Mouse (Mus musculus) embryonic facial prominence, embryonic 13.5 days (tissue): ENCODE data around the gene C87499. TPM values are rescaled to one million over a fixed set of nuclear protein-coding genes. Genes with fewer than 3 reads are reported as not detected.

Experiments
- ATAC-seq: fragments of 200-750 bp; cut with Nextera tagmentation; 2 replicates; pipeline ENCODE4 v1.8.0; 2017; ENCODE audit warnings: low read depth; ENCODE audit not compliant: insufficient number of reproducible peaks, insufficient read depth, low FRiP score, low TSS enrichment
- H3K27ac ChIP-seq: fragments of 300-500 bp; sonication (generic); 2 replicates; pipeline ENCODE4 v1.5.1; 2015; ENCODE audit warnings: moderate library complexity, mild to moderate bottlenecking, inconsistent platforms
- H3K27me3 ChIP-seq: fragments of 300-500 bp; sonication (generic); 2 replicates; pipeline ENCODE4 v1.6.1; 2015; ENCODE audit warnings: mild to moderate bottlenecking, inconsistent platforms
- H3K36me3 ChIP-seq: fragments of 300-500 bp; sonication (generic); 2 replicates; pipeline ENCODE4 v1.6.1; 2015; ENCODE audit warnings: mild to moderate bottlenecking, inconsistent platforms
- H3K4me1 ChIP-seq: fragments of 300-500 bp; sonication (generic); 2 replicates; pipeline ENCODE4 v1.6.1; 2015; ENCODE audit warnings: inconsistent platforms
- H3K4me2 ChIP-seq: fragments of 300-500 bp; sonication (generic); 2 replicates; pipeline ENCODE4 v1.6.1; 2015; ENCODE audit warnings: moderate library complexity, mild to moderate bottlenecking, inconsistent platforms
- H3K4me3 ChIP-seq: fragments of 300-500 bp; sonication (generic); 2 replicates; pipeline ENCODE4 v1.5.1; 2015; ENCODE audit warnings: mild to moderate bottlenecking, inconsistent platforms
- H3K9ac ChIP-seq: fragments of 300-500 bp; sonication (generic); 2 replicates; pipeline ENCODE4 v1.6.1; 2015; ENCODE audit warnings: mild to moderate bottlenecking, inconsistent platforms
- H3K9me3 ChIP-seq: fragments of 300-500 bp; sonication (generic); 2 replicates; pipeline ENCODE4 v1.6.1; 2016; ENCODE audit warnings: inconsistent platforms
- WGBS: fragments of 180-500 bp; shearing (Covaris S2); methylation state at CpG from one replicate; pipeline ENCODE4 v1.1.7; 2015; ENCODE audit warnings: mixed read lengths; 5-methylcytosine and 5-hydroxymethylcytosine counted together
- polyA plus RNA-seq: library from polyadenylated mRNA; unstranded; fragments of >200 nt; fragmentation: Nextera tagmentation; extraction: Ambion mirVana; gene quantifications from 2 replicates; pipeline ENCODE4 v1.2.1, GENCODE M21; 2015

C87499 gene
- polyA plus RNA-seq: not detected in 2 replicates

DNA sequence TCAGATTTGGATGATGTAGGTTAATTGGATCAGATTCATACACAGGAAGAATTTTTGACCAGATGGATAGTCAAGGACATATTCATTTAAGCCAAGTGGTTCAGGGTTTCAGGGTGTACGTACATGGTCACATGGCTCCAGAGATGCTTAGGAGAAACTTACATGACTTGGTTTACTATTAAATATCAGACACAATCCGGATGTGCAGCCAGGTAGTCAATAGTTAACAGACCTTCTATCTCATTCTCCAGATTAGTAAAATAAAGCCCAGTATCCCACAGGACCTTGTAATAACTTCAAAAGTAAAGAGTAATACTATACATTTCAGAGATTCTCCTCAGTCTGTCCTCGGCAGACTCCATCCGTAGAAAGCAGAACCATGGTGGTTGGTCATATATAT lies at the start of gene C87499:
TSS of gene C87499 (minus strand) at position 101 of the 400 bp plus-strand sequence.
- WGBS: 90% methylated on average over 4 of the region's 4 CpGs
- ATAC-seq: no peak
- H3K4me1 ChIP-seq: no peaks in the 10 kb centered on the region
- H3K9ac ChIP-seq: no peak within 1 kb of the TSS
- H3K4me2 ChIP-seq: no peak within 1 kb of the TSS
- no peak within 1 kb of the TSS for H3K27ac ChIP-seq
- H3K27me3 ChIP-seq: no peaks in the 10 kb centered on the region
- no peaks in the 10 kb centered on the region for H3K9me3 ChIP-seq
- H3K4me3 ChIP-seq: no peak within 1 kb of the TSS
- H3K36me3 ChIP-seq: no peaks in the 10 kb centered on the region

DNA sequence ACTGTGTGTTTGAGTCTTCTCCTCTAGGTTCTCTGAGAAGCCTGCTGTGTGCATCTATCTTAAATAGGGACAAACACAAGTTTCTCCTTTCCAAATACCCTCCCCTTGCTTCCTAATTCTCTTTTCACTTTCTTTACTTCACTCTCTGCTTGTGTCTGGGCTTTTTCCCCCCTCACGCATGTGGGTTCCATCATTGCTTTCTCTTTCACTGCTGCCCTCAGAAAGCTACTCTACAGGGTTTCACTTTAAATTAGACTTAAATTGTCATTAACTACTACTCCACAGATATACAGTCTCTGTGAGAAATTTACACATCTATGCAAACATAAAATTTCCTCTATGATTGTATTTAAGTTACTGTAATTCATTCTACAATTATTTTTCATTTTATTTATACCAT lies 49.6 kb upstream of the C87499 start, which contains the start of gene Ifna2:
TSS of gene Ifna2 (minus strand) at position 101 of the 400 bp plus-strand sequence.
- H3K4me3 ChIP-seq: no peak within 1 kb of the TSS
- no peak within 1 kb of the TSS for H3K4me2 ChIP-seq
- H3K27ac ChIP-seq: no peak within 1 kb of the TSS
- no peaks in the 10 kb centered on the region for H3K4me1 ChIP-seq
- H3K9me3 ChIP-seq: no peaks in the 10 kb centered on the region
- H3K27me3 ChIP-seq: no peaks in the 10 kb centered on the region
- no peaks in the 10 kb centered on the region for H3K36me3 ChIP-seq
- no peak within 1 kb of the TSS for H3K9ac ChIP-seq
- 86% methylated on average over 1 of the region's 1 CpGs for WGBS
- no peak for ATAC-seq

DNA sequence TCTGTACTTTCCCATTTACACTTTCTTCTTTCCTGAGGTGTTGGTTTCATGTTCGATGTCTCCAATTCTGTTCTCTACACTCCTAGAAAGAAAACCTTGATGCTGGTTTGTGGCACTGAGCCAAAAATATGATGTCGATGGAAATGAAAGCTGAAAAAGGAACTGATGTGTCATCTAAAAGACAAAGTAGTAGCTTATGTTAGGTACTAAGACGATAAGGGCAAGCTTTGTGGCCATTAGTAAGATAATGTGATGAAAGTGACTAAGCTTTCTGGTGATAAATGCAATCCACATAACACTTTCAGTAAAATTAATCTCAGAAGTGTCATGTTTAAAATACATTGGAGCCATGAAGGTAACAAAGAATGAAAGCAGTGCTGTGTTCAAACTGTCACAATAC lies 47.1 kb upstream of the C87499 start:
- no peaks in the 10 kb centered on the region for H3K27me3 ChIP-seq
- 71% methylated on average over 3 of the region's 3 CpGs for WGBS
- no peak overlapping the region for H3K27ac ChIP-seq
- no peaks in the 10 kb centered on the region for H3K4me1 ChIP-seq
- no peak overlapping the region for H3K4me3 ChIP-seq
- H3K4me2 ChIP-seq: no peak overlapping the region
- no peak overlapping the region for H3K9ac ChIP-seq
- no peaks in the 10 kb centered on the region for H3K36me3 ChIP-seq
- ATAC-seq: no peak
- H3K9me3 ChIP-seq: no peaks in the 10 kb centered on the region

DNA sequence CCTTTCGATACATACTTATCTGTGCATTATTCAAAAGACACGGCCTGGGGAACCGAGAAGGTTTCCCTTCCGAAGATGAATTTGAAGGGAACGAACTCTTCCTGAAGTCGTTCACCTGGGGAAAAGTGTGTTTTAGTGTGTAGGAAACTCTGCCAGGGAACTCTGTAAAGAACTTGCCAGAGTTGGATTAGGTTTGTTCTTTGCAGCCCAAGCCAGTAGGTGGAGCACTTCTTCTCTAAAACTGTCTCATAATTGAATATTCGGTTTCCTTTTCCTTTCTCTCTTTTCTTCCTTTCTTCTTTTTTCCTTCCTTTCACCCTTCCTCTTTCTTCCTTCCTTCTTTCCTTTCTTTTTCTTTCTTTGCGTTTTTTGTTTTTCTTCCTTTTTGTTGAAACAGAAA lies 46.2 kb upstream of the C87499 start:
- ATAC-seq: no peak
- 50% methylated on average over 8 of the region's 8 CpGs for WGBS
- no peak overlapping the region for H3K27ac ChIP-seq
- no peaks in the 10 kb centered on the region for H3K36me3 ChIP-seq
- H3K4me2 ChIP-seq: no peak overlapping the region
- no peaks in the 10 kb centered on the region for H3K9me3 ChIP-seq
- no peak overlapping the region for H3K9ac ChIP-seq
- H3K27me3 ChIP-seq: no peaks in the 10 kb centered on the region
- no peak overlapping the region for H3K4me3 ChIP-seq
- no peaks in the 10 kb centered on the region for H3K4me1 ChIP-seq

DNA sequence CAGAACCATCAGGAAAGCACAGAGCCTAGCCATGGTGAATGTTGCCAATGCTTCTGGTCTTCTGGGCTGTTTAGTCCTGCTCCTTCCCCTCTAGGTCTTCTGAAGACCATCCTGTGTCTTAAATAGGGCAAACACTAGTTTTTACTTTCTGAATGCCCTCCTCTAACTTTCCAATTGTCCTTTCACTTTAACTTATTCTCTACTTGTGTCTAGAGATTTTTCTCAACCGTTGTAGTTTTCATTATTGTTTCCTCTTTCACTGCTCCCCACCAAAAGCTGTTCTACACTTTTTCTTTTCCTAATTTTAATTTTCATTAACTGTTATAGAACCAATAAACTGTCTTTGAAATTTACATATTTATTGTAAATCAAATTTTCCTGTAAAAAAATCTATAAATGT lies 42.6 kb upstream of the C87499 start, which contains the start of gene Ifna16:
TSS of gene Ifna16 (minus strand) at position 101 of the 400 bp plus-strand sequence.
- no peak within 1 kb of the TSS for H3K4me2 ChIP-seq
- no peaks in the 10 kb centered on the region for H3K27me3 ChIP-seq
- no peak for ATAC-seq
- no peak within 1 kb of the TSS for H3K27ac ChIP-seq
- no peak within 1 kb of the TSS for H3K9ac ChIP-seq
- no peaks in the 10 kb centered on the region for H3K36me3 ChIP-seq
- 83% methylated on average over 1 of the region's 1 CpGs for WGBS
- H3K9me3 ChIP-seq: no peaks in the 10 kb centered on the region
- no peaks in the 10 kb centered on the region for H3K4me1 ChIP-seq
- no peak within 1 kb of the TSS for H3K4me3 ChIP-seq

DNA sequence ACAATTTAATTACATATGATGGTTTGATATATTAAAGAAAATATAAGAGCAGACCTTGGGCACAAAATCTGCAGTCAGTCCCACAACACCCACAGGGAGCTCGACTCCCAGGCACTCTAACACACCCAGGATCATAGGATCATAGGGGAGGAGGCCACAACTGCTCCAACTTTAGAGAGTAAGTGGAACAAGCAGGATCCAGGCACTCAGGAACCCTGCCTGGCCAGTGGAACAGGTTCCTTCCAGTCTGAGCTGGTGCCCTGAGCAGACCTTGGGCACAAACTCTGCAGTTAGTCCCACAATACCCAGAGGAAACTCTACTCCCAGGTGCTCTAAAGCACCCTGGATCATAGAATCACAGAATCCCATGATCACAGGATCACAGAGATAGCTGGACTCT lies 21.2 kb upstream of the C87499 start:
- H3K27me3 ChIP-seq: no peaks in the 10 kb centered on the region
- H3K9ac ChIP-seq: no peak overlapping the region
- no peaks in the 10 kb centered on the region for H3K9me3 ChIP-seq
- H3K4me3 ChIP-seq: no peak overlapping the region
- no peak overlapping the region for H3K27ac ChIP-seq
- 45% methylated on average over 1 of the region's 1 CpGs for WGBS
- ATAC-seq: no peak
- no peaks in the 10 kb centered on the region for H3K36me3 ChIP-seq
- H3K4me1 ChIP-seq: no peaks in the 10 kb centered on the region
- no peak overlapping the region for H3K4me2 ChIP-seq

DNA sequence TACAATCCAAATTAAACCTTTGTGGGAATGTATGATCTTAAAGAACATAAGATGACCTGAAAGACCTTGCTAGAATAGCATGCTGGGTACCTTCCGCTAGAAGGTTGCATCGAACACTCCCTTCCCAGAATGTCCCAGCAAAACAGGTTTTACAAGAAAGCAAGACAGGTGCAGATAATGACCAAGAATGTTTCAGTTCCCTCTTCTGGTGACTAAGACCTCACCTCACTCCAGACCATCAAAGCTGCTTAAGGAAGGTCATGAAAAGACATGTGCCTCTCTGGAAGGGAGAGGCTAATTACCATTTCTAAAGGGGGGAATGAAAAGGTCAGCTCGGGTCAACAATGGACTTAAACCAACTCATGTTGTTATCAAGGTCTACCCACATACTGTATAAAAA lies 19.4 kb upstream of the C87499 start:
- ATAC-seq: no peak
- no peaks in the 10 kb centered on the region for H3K36me3 ChIP-seq
- WGBS: 71% methylated on average over 3 of the region's 3 CpGs
- H3K27me3 ChIP-seq: no peaks in the 10 kb centered on the region
- H3K4me2 ChIP-seq: no peak overlapping the region
- no peak overlapping the region for H3K27ac ChIP-seq
- no peak overlapping the region for H3K4me3 ChIP-seq
- no peak overlapping the region for H3K9ac ChIP-seq
- H3K4me1 ChIP-seq: no peaks in the 10 kb centered on the region
- H3K9me3 ChIP-seq: no peaks in the 10 kb centered on the region

DNA sequence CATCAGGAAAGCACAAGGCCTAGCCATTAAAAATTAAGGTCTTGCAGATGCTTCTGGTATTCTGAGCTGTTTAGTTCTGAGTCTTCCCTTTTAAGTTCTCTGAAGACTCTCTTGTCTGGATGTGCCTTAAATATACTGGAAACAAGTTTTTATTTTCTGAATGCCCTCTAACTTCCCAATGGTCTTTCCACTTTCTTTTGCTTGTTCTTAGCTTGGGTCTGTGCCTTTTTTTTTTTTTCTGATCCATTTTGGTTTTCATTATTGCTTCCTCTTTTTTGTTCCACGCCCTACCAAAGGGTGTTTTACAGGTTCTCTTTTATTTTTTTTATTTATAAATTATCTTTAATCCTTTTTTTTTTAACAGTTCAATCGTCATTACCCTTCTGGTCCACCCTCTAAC lies 10.1 kb upstream of the C87499 start, which contains the start of gene Ifna13:
TSS of gene Ifna13 (minus strand) at position 101 of the 400 bp plus-strand sequence.
- Histone ChIP-seq H3K9me3 (no peaks in the 10 kb centered on the region), H3K27ac (no peak within 1 kb of the TSS), H3K4me1 (no peaks in the 10 kb centered on the region), H3K9ac (no peak within 1 kb of the TSS), H3K4me2 (no peak within 1 kb of the TSS), H3K36me3 (no peaks in the 10 kb centered on the region), H3K27me3 (no peaks in the 10 kb centered on the region), H3K4me3 (no peak within 1 kb of the TSS)
- ATAC-seq: no peak
- 52% methylated on average over 2 of the region's 2 CpGs for WGBS

DNA sequence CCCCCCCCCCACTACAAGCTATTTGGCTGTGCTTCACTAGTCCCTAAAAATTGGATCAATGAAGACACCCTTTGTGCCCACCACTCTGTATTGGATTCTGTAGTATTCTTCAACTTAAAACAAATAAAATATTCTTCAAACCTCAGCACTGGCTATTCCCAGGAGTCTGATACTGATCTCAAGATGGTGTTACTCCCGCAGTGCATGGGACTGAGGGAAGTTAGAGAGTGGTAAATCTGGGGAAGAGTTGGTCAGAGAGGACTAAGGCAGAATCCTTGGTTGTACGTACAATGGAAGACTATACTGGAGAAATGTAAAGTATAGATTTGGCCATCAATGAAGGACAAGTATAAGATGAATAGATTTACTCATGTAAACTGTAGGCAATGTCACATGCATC lies 8.3 kb upstream of the C87499 start:
- WGBS: 28% methylated on average over 2 of the region's 2 CpGs
- no peak overlapping the region for H3K4me2 ChIP-seq
- no peak overlapping the region for H3K4me3 ChIP-seq
- H3K36me3 ChIP-seq: no peaks in the 10 kb centered on the region
- no peak for ATAC-seq
- no peak overlapping the region for H3K27ac ChIP-seq
- H3K27me3 ChIP-seq: no peaks in the 10 kb centered on the region
- no peaks in the 10 kb centered on the region for H3K9me3 ChIP-seq
- H3K4me1 ChIP-seq: no peaks in the 10 kb centered on the region
- H3K9ac ChIP-seq: no peak overlapping the region

DNA sequence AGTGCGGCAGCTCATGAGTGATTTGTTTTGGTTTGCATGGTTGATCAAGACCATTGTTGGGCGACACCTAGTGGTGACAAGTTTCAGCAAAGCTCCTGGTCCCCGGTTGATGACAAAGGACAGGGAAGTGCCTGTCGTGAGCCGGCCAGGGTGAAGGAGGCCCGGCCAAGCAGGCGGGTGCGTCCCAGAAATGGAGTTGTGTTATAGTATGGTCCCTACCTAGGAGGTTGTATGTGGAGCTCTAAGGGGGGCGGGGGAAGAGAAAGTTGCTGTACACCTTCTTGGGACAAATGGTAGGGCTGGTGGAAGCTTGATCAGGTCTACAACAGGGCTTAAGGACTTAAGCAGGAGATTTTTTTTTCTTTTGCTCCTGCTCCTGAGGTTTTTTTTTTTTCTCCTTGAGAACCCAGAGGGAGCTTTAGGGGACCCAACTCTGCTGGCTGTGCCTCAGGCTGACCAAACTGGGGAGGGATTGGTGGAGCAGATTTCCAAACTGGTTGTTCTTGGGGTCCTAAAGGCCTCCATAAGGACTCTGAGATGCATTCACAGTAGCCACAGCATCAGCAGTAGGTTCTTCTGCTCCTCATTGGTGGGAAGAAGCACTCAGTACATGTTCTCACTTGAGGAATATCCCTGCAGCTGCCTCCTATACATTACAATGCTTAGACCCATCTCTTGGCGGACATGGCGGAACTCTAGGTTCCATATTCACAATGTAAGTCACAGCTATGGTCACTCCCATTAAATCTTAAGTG lies 7.0 kb upstream of the C87499 start:
- ATAC-seq: peak; percentile 91
- H3K27ac ChIP-seq: peak overlapping the region; percentile 23; the same call in 1 of the 2 replicates
- no peaks in the 10 kb centered on the region for H3K9me3 ChIP-seq
- no peaks in the 10 kb centered on the region for H3K36me3 ChIP-seq
- peak overlapping the region; percentile 43 for H3K4me3 ChIP-seq
- H3K4me1 ChIP-seq: no peaks in the 10 kb centered on the region
- peak overlapping the region; percentile 54 for H3K4me2 ChIP-seq
- WGBS: 12% methylated on average over 11 of the region's 11 CpGs
- peak overlapping the region; percentile 59 for H3K9ac ChIP-seq
- no peaks in the 10 kb centered on the region for H3K27me3 ChIP-seq

DNA sequence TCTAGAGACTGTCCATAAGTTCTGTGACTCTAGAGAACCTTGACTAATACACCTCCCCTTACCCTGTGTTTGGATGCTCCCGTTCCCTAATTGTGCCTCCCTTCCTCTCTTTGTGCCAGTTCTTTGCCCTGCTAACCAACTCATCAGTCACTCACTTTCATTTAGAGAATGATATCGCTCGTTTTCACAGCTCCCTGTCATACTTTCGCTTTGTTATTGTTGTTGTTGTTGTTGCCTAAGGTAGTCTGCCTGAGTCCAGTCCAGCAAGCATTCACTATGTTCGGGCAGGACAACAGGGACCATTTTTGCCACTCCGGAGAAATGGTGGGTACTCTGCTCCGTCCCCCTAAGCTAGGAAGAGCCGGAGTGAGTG lies 6.5 kb upstream of the C87499 start:
- Histone ChIP-seq H3K36me3 (no peaks in the 10 kb centered on the region), H3K4me3 (peak overlapping the region; percentile 43), H3K9me3 (no peaks in the 10 kb centered on the region), H3K4me2 (peak overlapping the region; percentile 54), H3K4me1 (no peaks in the 10 kb centered on the region), H3K27ac (no peak overlapping the region), H3K9ac (peak overlapping the region; percentile 59), H3K27me3 (no peaks in the 10 kb centered on the region)
- 65% methylated on average over 8 of the region's 8 CpGs for WGBS
- ATAC-seq: no peak

DNA sequence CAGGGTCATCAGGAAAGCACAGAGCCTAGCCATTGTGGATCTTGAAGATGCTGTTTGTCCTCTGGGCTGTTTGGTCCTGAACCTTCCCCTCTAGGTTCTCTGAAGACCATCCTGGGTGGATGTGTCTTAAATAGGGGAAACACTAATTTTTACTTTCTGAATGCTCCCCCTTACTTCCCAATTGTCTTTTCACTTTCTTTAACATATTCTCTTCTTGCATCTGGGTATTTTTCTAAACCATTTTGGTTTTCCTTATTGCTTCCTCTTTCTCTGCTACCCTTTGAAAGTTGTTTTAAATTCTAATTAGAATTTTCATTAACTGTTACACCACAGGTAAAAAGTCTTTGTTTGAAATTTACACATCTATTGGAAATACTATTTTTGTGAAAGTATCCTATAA lies 30.9 kb downstream of the C87499 start, which contains the start of gene Ifna12:
TSS of gene Ifna12 (minus strand) at position 101 of the 400 bp plus-strand sequence.
- Histone ChIP-seq H3K9me3 (no peaks in the 10 kb centered on the region), H3K9ac (no peak within 1 kb of the TSS), H3K4me2 (no peak within 1 kb of the TSS), H3K36me3 (no peaks in the 10 kb centered on the region), H3K27me3 (no peaks in the 10 kb centered on the region), H3K4me3 (no peak within 1 kb of the TSS), H3K27ac (no peak within 1 kb of the TSS), H3K4me1 (no peaks in the 10 kb centered on the region)
- no peak for ATAC-seq
